Mouse (Mus musculus) CH12.LX (cell line): ENCODE measurements around the gene Dlg1. TPM values are rescaled to one million over a fixed set of nuclear protein-coding genes. Genes with fewer than 3 reads are reported as not detected.

ENCODE experiments used
- DNase-seq: peaks from one replicate; pipeline ENCODE4 v3.0.0-alpha.2; 2013; ENCODE audit errors: extremely low read depth
- H3K27ac ChIP-seq: 2 replicates; pipeline ENCODE4 v1.5.1; 2012; ENCODE audit warnings: low read depth, mild to moderate bottlenecking, control low read depth, moderate library complexity; ENCODE audit not compliant: insufficient read depth
- H3K27me3 ChIP-seq: replicated peaks from 2 replicates; pipeline ENCODE3; 2012; ENCODE audit warnings: inconsistent platforms
- H3K36me3 ChIP-seq, 2 experiments: replicated peaks in 1 of 2; 2 replicates each; pipeline versions ENCODE3 to v1.6.1; 2012; ENCODE audit warnings: inconsistent platforms in 1 of 2, low read length in 1 of 2, mild to moderate bottlenecking in 1 of 2, mixed read lengths in 1 of 2, moderate library complexity in 1 of 2; ENCODE audit not compliant: control insufficient read depth in 1 of 2, insufficient read depth in 1 of 2
- H3K4me1 ChIP-seq, 2 experiments: 2 replicates each; pipeline ENCODE4 v1.6.1; 2012; ENCODE audit warnings: inconsistent platforms in 1 of 2, moderate library complexity in 1 of 2; ENCODE audit not compliant: insufficient read depth in 2 of 2, control insufficient read depth in 1 of 2
- H3K4me2 ChIP-seq: 2 replicates; pipeline ENCODE4 v1.6.1; 2012; ENCODE audit warnings: low read depth, mild to moderate bottlenecking, control low read depth; ENCODE audit not compliant: poor library complexity, insufficient read depth, severe bottlenecking
- H3K4me3 ChIP-seq, 3 experiments: fragments of 150-350 bp in 1 of 3; sonication (generic) in 1 of 3; replicated peaks in 1 of 3; 2 replicates each; pipeline versions ENCODE3 to v1.5.1; 2011 to 2012; ENCODE audit warnings: low read depth in 2 of 3, low read length in 2 of 3, mild to moderate bottlenecking in 2 of 3, moderate library complexity in 2 of 3, control low read depth in 1 of 3, improper control_type of control experiment in 1 of 3, inconsistent platforms in 1 of 3, mixed read lengths in 1 of 3; ENCODE audit not compliant: poor library complexity in 1 of 3
- H3K79me2 ChIP-seq: replicated peaks from 2 replicates; pipeline ENCODE4 v1.6.1; 2012; ENCODE audit warnings: mild to moderate bottlenecking, moderate library complexity; ENCODE audit not compliant: control insufficient read depth, poor library complexity, insufficient read depth, severe bottlenecking; ENCODE audit errors: extremely low read depth
- H3K9ac ChIP-seq: 2 replicates; pipeline ENCODE4 v1.6.1; 2012; ENCODE audit warnings: low read depth, mild to moderate bottlenecking, control low read depth, moderate library complexity; ENCODE audit not compliant: insufficient read depth
- H3K9me3 ChIP-seq: replicated peaks from 2 replicates; pipeline ENCODE3; 2012; ENCODE audit warnings: low read length, inconsistent platforms, mixed read lengths
- CHD1 ChIP-seq: IDR thresholded peaks from 2 replicates; pipeline ENCODE4 v1.6.1; 2012; ENCODE audit warnings: low read depth, low read length, improper control_type of control experiment, inconsistent platforms
- ETS1 ChIP-seq: conservative IDR thresholded peaks from 2 replicates; pipeline ENCODE4 v1.6.1; 2012; ENCODE audit warnings: low read depth, mild to moderate bottlenecking, inconsistent platforms, low read length, improper control_type of control experiment, moderate library complexity
- GABPA ChIP-seq: IDR thresholded peaks from 2 replicates; pipeline ENCODE4 v1.6.1; 2012; ENCODE audit warnings: low read depth, low read length, improper control_type of control experiment, inconsistent platforms; ENCODE audit not compliant: insufficient replicate concordance
- HCFC1 ChIP-seq: IDR thresholded peaks from 2 replicates; pipeline ENCODE4 v1.6.1; 2012; ENCODE audit warnings: low read depth, mild to moderate bottlenecking, inconsistent platforms, low read length, improper control_type of control experiment
- KAT2A ChIP-seq: IDR thresholded peaks from 2 replicates; pipeline ENCODE4 v1.6.1; 2012; ENCODE audit warnings: low read length, improper control_type of control experiment, inconsistent platforms; ENCODE audit not compliant: insufficient replicate concordance
- MAZ ChIP-seq: IDR thresholded peaks from 2 replicates; pipeline ENCODE4 v1.6.1; 2012; ENCODE audit warnings: low read depth, mild to moderate bottlenecking, inconsistent platforms, low read length, improper control_type of control experiment, moderate library complexity
- MXI1 ChIP-seq: IDR thresholded peaks from 2 replicates; pipeline ENCODE4 v1.6.1; 2011; ENCODE audit warnings: mild to moderate bottlenecking, low read depth, low read length, improper control_type of control experiment
- MYC ChIP-seq: IDR thresholded peaks from 2 replicates; pipeline ENCODE4 v1.6.1; 2011; ENCODE audit warnings: low read depth, mild to moderate bottlenecking, improper control_type of control experiment, low read length
- NELFE ChIP-seq: IDR thresholded peaks from 2 replicates; pipeline ENCODE4 v1.6.1; 2011; ENCODE audit warnings: low read depth, low read length, improper control_type of control experiment
- NRF1 ChIP-seq: IDR thresholded peaks from 2 replicates; pipeline ENCODE4 v1.6.1; 2014; ENCODE audit warnings: low read depth, mild to moderate bottlenecking, inconsistent platforms, low read length, improper control_type of control experiment, moderate library complexity
- PAX5 ChIP-seq: IDR thresholded peaks from 2 replicates; pipeline ENCODE4 v1.6.1; 2012; ENCODE audit warnings: low read length, inconsistent platforms, mixed read lengths
- POLR2AphosphoS2 ChIP-seq: IDR thresholded peaks from 2 replicates; pipeline ENCODE4 v1.6.1; 2011; ENCODE audit warnings: low read depth, low read length, improper control_type of control experiment
- RAD21 ChIP-seq: IDR thresholded peaks from 2 replicates; pipeline ENCODE4 v1.6.1; 2011; ENCODE audit warnings: low read depth, mild to moderate bottlenecking, low read length, improper control_type of control experiment, moderate library complexity
- RCOR1 ChIP-seq: conservative IDR thresholded peaks from 2 replicates; pipeline ENCODE4 v1.6.1; 2012; ENCODE audit warnings: low read depth, mild to moderate bottlenecking, inconsistent platforms, low read length, improper control_type of control experiment
- SMC3 ChIP-seq: IDR thresholded peaks from 2 replicates; pipeline ENCODE4 v1.6.1; 2011; ENCODE audit warnings: low read depth, low read length, improper control_type of control experiment
- TBP ChIP-seq: conservative IDR thresholded peaks from 2 replicates; pipeline ENCODE4 v1.6.1; 2011; ENCODE audit warnings: low read depth, low read length, improper control_type of control experiment
- TCF12 ChIP-seq: IDR thresholded peaks from 2 replicates; pipeline ENCODE4 v1.6.1; 2014; ENCODE audit warnings: low read depth, mild to moderate bottlenecking, inconsistent platforms, low read length, improper control_type of control experiment
- USF1 ChIP-seq: IDR thresholded peaks from 2 replicates; pipeline ENCODE4 v1.6.1; 2014; ENCODE audit warnings: low read depth, mild to moderate bottlenecking, inconsistent platforms, low read length, improper control_type of control experiment
- ZNF384 ChIP-seq: IDR thresholded peaks from 2 replicates; pipeline ENCODE4 v1.6.1; 2012; ENCODE audit warnings: low read depth, low read length, improper control_type of control experiment, inconsistent platforms
- dilution Hi-C: fragments of 300-500 bp; cut with MboI; formaldehyde crosslinking; loops from 2 replicates; pipeline ENCODE4 v1.14.3; 2020; ENCODE audit warnings: low sequenced_read_pairs; ENCODE audit not compliant: extremely low pct_unique_long_range_greater_than_20kb, extremely low pct_ligation_motif_present
- in situ Hi-C: fragments of 300-500 bp; cut with MboI; formaldehyde crosslinking; loops from 3 replicates; pipeline ENCODE4 v1.14.3; 2019; ENCODE audit warnings: low sequenced_read_pairs, low pct_ligation_motif_present, low pct_unique_long_range_greater_than_20kb, mixed read lengths
- polyA plus RNA-seq: library from polyadenylated mRNA; unstranded; fragments of >175 nt; gene quantifications from 2 replicates; pipeline ENCODE4 v1.2.1, GENCODE M21; 2012; ENCODE audit warnings: low read depth; ENCODE audit not compliant: insufficient read length
- total RNA-seq, 2 experiments: library from RNA; depleted of rRNA; stranded (reverse); fragments of 300-350 nt in 1 of 2; fragments of >200 nt in 1 of 2; gene quantifications; 2 replicates each; pipeline ENCODE4 v1.2.3; 2012 to 2014

Dlg1 gene
- total and polyA plus RNA-seq, 3 experiments: 29.0 to 47.9 (median 37.4) TPM

DNA sequence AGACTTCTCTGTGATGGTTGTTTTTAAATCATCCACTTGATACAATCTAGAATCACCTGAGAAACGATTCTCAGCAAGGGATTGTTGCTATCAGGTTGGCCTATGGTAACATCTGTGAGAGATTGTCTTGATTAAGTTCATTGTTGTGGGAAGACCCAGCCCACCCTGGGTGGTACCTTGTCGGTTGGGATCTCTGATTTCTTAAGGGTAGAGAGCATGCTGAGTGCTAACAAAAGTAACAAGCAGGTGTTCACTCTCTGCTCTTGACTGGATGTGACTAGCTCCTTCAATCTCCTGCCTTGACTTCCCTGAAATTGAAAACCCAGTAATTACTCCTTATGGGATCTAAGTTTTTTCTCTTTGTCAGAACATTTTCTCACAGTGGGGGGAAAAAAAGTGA lies 5.7 kb upstream of the Dlg1 start:
- no peak overlapping the region for H3K27ac ChIP-seq
- peaks cover 8% of the 10 kb centered on the region for H3K27me3 ChIP-seq
- H3K9me3 ChIP-seq: no peaks in the 10 kb centered on the region

DNA sequence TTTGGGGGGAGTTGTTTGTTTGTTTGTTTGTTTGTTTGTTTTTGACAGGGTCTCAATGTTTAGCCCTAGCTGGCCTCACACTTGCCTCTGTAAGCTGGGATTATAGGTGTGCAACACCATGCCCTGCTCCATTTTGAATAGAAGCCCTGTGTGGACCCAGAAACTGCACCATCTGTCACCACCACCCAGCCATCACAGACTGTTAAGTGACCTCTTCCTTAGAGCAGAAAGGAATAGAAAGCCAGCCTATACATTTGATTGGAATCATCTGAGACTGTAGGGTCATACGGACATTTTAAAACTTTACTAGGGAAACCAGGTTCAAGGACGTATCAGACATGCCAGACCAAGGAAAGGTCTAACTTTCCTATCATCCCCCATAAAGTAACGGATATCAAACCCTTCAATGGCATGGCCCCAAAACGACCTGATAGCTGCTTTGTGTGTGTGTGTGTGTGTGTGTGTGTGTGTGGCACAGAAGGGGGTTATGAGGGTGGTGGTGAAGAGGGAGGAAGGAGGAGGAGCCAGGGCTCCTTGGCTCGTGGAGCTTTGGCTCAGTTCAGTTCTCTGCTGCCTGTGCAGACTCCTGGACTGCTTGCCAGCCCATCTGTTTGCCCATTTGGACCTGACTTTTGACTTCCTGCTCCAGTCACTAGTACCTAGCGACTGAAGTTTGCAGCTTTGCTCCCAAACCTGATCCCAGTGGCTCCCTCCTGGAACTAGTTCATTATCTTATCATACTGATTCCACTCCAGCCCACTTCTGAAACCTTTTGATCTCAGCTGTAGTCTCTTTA lies 4.5 kb upstream of the Dlg1 start:
- DNase-seq: no peak
- H3K9ac ChIP-seq: no peak overlapping the region
- no peak overlapping the region for H3K4me2 ChIP-seq
- no peaks in the 10 kb centered on the region for H3K9me3 ChIP-seq
- no peaks in the 10 kb centered on the region for H3K36me3 ChIP-seq
- TF ChIP-seq MYC: no peak
- no peak for TF ChIP-seq NELFE
- no peak for TF ChIP-seq RAD21
- no peak for TF ChIP-seq HCFC1
- TF ChIP-seq NRF1: no peak
- no peak for TF ChIP-seq MAZ
- TF ChIP-seq KAT2A: no peak
- no peak for TF ChIP-seq GABPA
- H3K4me1 ChIP-seq: peaks cover 2 to 8% of the 10 kb centered on the region in 2 experiments
- in situ Hi-C loops: no loop called here
- dilution Hi-C loops: no loop called here
- no peaks in the 10 kb centered on the region for H3K79me2 ChIP-seq
- H3K4me3 ChIP-seq: no peak overlapping the region
- no peak overlapping the region for H3K27ac ChIP-seq
- peaks cover 8% of the 10 kb centered on the region for H3K27me3 ChIP-seq

More for the DNA sequence above, 5.7 kb upstream of the Dlg1 start:
- Histone ChIP-seq H3K4me3 (no peak overlapping the region), H3K9ac (no peak overlapping the region)
- in situ Hi-C loops (no loop called here), dilution Hi-C loops (no loop called here)
- no peak for DNase-seq
- TF ChIP-seq RCOR1: no peak
- no peak for TF ChIP-seq TCF12
- no peak for TF ChIP-seq MAZ
- TF ChIP-seq POLR2AphosphoS2: no peak
- TF ChIP-seq MXI1: no peak
- TF ChIP-seq TBP: no peak
- no peak for TF ChIP-seq MYC
- TF ChIP-seq PAX5: no peak
- no peak for TF ChIP-seq ZNF384
- no peak for TF ChIP-seq ETS1
- no peak for TF ChIP-seq CHD1
- TF ChIP-seq USF1: no peak
- no peak for TF ChIP-seq SMC3
- TF ChIP-seq, all 38 proteins: peak for 0
- Histone ChIP-seq H3K79me2 (no peaks in the 10 kb centered on the region), H3K4me1 (peaks cover 0 to 3% of the 10 kb centered on the region in 2 experiments; a peak in 3 of 4 replicates), H3K36me3 (no peaks in the 10 kb centered on the region), H3K4me2 (no peak overlapping the region)
